Mouse (Mus musculus): ENCODE results near the gene Esr2.

DNA sequence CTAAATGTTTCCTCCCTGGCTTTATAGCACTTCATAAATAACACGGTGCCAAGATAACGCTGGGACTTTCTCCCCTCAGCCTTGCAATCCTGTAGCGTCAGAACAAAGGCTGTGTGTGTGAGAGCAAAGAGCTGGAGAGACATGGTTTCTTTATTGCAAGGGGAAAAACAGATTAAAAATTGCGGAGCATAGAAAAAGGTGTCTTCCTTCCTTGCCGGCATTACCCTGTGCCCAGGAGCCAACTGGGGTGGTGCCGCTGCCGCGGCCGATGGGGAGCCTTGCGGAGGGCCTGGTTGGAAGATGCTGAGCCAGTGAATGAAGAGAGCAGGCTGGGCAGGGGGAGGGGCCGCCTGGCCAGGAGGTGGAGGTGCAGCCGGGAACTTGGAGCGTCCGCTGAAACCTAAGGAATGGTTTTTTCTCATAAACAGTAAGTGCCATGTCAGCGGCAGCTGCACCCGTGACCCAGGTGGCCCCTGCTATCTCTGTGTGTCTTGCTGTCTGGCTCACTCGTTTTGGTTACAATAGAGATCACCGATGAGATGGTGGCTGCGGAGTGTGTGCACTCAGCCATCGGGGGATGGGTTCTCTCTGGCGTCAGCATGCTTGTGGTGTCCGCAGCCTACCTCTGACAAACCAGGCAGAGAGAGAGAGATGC lies 95.4 kb downstream of the Esr2 start:
- no peak for TF ChIP-seq CTCF (conservative IDR thresholded peaks at IDR 0.05; ENCODE audit: low read length)
- TF ChIP-seq NANOG (IDR thresholded peaks at IDR 0.05; ENCODE audit: borderline replicate concordance, low read length) = no peak

Data from E14TG2a.4 (cell line).